Mouse (Mus musculus) adrenal gland, postnatal 25 days (tissue): ENCODE measurements around the gene Pan3. TPM values are rescaled to one million over a fixed set of nuclear protein-coding genes. Genes with fewer than 3 reads are reported as not detected.

ENCODE experiments used
- DNase-seq: peaks from one replicate; pipeline ENCODE4 v3.0.0; 2021; ENCODE audit warnings: mixed read lengths
- total RNA-seq: library from RNA; stranded (reverse); gene quantifications from 2 replicates; pipeline ENCODE4 v1.2.3, GENCODE M21; 2021

Gene Pan3
- total RNA-seq, 1 experiment from 2014 or later = 122 TPM

DNA sequence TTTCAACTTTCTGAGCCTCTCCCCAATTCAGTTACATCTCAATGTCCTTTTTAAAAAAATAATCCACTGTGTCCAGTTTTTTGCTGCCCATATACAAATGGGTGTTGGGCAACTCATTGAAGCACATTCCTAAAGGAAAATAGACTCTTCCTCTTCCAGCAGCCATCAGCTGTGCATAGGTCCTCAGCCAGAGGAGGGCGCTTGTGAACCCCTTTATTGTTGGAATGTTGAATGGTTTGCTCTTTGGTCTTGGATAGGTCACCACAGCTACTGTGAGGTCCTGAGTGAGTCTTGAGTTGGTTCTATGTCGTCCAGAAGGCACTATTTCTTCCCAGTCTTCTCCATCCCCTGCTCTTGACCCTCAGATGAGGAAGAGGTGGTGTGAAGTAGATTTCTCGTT is 54.2 kb downstream of the Pan3 start:
- DNase-seq = peak; percentile 7

DNA sequence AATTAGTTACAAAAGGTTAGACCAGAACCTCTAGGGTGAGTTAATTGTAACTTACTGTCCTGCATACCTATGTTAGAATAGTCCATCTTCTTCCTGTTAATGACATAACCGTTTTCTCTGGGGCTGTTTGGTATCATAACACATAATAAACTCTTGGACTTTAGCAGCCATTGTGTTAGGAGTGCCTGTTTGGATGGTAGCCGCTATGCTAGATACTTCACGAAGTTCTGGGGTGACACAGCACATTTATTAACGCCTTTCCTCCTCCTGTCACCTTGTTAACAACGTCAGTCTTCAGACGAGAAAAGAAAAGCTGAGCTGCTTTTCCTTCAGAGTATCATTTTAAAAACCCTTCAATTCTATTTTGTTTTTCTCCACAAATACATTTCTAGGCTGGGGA is 59.3 kb downstream of the Pan3 start:
- no peak for DNase-seq

DNA sequence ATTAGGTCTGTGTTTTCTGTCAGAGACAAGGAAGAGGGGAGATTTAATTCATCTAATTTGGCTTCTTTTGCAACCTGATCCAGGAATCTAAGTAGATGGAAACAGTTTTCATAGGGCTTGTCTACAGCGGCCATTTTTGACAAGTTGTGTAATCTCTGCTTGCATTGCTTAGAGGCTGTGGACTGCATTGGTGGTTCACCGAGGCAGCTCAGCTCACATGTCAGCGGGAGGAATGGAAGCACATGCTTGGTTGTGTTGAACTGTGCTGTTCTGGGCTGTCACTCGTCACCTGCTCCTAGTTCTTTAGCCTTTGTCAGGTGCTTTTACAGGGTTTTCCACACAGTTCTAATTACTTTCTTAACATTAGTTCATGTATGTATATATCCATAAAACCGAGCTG is 60.9 kb downstream of the Pan3 start:
- no peak for DNase-seq

DNA sequence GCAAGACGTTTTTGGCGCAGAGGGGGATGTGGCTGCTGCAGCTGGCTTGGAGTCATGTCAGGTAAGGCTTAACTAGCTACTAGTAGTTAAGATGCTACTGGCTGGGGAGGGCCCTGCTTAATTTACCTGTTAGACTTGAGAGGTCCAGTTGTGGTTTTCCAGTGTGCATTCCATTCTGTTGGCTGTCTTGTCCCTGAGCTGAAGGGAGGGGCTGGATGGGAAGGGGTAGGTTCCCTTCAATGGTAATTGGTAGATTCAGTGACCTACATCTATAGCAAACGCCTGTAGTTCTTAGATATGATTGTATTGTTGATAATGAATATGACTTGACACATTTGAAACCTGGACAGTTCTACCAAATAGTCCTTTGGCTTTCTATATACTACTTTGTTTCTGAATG is 62.5 kb downstream of the Pan3 start:
- DNase-seq = no peak

DNA sequence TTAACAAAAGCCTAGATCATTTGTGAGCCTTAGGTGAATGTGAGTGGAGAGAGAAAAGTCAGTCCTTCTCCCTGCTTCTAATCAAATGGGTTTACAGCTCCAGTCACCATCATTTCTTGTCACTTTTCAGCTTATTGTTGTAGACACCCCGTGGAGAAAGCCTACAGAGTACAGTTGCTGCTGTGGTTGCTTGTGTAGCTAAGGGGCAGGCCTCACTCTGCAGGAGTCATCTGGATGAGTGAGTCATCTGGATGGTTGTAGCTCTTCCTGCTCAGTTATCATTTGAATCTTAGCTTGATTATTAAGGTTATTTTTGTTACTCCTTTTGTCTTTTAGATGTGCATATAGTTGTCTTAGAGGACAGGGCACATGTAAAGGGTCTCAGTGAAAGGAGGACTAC is 63.2 kb downstream of the Pan3 start:
- DNase-seq = no peak

DNA sequence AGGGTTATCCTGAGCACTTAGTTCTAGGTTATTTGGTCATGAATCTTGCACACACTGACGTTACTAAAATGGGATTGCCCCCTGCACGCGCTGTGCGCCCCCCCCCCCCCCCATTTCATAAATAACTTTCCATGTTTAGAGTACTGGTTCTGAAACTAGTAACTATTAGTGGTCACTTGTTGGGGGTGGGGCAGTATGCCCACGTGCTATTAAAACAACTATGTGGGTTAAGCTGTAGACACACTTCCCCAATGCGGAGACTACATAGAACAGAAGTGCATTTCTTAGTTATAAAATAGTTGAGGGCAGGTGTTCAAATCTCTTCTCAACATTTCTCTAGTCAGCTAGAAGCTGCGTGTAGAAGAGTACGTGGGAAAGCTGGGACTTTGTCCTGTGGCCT is 63.7 kb downstream of the Pan3 start:
- DNase-seq = no peak

DNA sequence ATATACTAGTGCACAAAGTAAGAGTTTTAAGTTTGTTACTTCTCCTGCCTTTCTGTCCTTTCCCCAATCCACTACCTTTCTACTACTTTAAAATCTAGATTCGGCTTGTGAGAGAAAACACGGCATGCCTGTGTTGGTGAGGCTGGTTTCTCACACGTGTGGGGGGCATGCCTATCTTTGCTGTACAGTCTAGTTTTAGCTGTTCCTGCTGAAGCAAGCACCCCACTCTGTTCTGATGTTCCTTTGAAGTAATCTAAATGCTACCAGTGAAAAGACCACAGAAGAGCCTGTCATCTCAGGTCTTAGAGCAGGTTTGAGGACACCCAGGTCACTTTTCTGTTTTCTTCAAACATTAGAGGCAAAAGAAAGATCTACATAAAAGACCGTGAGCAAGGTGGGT is 64.4 kb downstream of the Pan3 start:
- no peak for DNase-seq

DNA sequence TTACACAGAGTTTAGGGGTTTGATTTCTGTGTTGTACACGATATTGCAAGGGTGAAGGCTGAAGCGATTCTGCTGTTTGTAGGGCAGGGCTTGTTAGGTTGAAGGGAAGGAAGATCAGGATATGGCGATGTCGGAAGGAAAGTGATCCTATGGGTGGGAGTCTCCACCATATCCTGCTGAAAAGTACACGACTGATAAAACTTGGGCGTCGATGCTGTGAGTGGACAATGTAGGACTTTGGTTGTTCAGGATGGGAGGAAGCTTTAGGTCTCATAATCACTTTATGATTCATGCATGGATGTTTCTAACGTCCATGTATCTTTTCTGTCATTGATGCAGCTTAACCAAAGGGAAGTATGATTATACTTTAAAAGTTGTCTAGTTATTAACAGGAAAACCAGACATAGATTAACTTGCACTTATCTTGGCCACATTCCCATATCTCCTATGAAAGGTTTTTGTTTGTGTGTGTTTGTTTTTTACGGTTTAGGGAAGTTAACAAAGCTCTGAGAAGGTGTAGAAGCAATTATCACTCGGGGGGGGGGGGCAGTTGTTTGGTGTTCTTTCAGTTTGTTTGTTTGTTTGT is 64.9 kb downstream of the Pan3 start:
- DNase-seq = no peak

DNA sequence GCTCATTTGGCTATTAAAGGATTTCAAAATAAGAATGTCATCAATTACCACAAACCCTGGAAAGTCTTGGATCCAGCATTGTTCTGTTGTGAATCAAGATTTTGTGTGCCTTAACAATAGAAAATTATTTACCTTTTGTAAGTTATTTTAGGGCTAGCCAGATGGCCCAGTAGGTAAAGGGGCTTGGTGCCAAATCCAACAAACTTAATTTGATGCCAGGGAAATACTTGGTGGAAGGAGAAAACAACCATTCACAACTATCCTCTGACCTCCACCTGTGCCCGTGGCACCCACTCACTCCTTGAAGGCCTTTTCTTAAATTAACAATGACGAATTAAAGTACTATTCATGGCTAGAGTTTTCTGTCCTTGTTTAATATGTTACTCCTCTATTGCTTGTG is 66.0 kb downstream of the Pan3 start:
- DNase-seq = no peak

DNA sequence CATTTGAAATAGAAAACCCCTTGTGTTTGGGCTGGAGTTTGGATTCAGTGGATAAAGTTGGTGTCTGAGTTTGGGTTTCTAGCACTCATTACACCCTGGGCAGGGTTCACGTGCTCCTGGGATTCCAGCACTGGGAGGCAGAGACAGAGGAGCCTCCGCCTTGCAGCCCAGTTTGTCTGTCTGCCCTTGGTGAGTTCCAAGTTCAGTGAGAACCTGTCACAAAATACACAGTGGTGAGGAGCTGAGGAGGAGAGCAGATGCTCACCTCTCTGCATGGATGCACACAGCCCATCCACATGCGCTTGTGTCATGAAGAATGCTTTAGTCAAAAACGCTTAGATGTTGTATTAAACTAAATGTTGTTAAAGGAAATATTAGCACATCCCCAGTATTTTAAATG is 67.0 kb downstream of the Pan3 start:
- DNase-seq = no peak

DNA sequence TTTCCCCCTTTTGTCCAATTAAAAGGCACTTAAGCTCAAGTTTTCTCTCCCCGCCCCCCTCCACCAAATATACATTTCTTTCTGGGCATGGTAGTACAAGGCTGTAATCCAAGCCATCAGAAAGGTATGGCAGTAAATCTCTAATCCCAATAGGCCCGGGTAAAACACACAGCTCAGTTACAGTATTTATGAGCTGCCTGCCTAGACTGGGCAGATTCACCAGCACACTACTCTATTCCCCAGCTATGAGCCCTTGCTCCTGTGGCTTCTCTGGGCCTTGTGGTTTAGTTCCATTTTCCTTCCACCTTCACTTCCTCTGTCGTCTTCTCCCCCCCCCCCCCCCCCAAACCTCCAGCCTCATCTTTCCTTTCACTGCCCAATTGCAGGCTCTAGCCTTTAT is 67.8 kb downstream of the Pan3 start:
- no peak for DNase-seq

DNA sequence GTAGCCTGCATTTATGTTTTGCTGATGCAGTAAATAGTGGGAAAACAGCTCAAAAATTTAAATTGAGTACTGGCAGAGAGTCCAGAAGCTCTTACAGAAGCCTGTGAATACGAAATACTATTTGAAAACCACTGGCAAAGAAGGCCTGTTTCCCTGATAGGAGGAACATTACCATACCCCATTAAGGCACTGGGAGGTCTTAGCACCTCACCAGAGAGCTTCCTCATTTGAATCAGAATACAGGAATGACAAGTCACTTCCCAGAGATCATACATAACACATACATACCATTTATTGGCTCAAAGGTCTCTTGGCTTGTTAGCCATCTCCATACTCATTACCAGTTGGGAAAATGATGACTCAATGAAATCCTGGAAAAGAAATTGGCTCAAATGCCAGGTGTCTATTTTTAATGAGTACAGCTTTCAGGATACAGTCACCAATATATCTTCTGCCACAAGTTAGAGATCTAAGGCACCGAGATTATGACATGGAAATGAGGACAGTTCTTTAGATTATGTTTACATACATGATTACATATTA is 71.6 kb downstream of the Pan3 start:
- no peak for DNase-seq

DNA sequence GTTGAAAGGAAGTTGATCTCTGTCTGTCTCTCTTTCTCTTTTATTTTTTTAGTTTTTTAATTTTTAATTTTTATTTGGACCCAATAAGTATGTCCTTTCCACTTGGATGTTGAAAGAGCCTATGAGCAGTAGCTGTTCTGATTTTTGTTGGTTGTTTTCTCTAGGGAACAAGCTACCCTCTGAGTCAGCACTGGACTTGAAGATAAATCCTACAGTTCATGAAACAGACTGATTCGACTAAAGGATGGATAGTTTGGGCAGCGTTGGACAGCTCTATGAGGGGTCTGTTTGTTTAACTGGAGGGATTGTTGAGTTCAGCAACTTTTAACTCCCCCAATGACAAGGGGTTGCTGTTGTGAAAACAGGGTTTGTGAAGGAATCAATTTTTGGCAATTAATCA is 73.0 kb downstream of the Pan3 start:
- no peak for DNase-seq

DNA sequence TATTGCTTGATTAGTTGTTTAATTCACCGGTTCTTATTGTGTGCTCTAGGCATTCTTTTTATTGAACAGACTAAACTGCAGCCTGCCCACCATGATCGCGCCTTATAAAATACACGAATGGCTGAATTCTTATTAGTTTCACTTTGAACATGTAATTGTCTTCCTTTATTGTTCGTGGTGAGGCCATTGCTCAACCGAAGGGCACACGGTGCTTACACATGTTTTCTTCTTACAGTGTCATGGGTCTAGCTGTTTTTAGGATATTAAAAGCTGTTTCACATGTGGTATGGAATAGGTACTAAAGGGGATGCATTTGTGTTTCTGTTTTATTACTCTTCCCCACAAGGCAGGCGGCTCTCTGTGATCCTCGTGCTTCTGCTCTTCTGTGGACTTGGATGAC is 81.4 kb downstream of the Pan3 start:
- no peak for DNase-seq

DNA sequence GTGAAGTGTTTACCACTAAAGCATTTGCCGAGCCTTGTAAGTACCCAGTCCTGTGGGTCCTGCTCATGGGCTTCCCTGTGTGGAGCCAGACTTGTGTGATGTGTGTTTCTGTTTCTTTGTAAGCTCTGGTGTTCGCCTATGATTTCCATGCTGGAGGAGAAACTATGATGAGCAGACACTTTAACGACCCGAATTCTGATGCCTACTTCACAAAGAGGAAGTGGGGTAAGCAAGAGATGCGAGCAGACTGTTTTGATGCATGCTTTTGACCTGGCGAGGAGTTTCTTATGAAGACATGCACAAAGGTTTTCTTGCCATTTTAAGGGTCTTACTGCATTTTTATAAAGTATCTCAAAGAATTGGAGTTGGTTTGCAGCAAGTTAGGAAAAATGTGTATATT is 97.0 kb downstream of the Pan3 start:
- no peak for DNase-seq

DNA sequence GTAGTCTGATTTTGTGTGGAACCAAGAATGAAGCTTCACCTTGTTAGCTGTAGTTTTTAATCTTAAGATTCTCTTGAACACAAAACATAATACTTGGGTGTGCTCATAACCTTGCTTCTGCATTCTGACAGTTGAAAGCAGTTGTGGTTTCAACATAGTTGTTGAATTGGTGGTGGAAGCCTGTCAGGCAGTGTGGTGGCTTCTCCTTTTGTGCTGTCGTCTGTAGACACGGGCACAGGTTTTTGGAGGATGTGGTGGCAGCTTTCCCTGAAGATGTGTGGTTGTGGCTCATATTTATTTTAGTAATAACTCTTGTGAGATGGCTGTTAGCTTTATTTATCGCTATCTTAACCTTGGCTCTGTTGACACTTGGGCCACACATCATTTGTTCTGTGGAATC is 97.8 kb downstream of the Pan3 start:
- no peak for DNase-seq

DNA sequence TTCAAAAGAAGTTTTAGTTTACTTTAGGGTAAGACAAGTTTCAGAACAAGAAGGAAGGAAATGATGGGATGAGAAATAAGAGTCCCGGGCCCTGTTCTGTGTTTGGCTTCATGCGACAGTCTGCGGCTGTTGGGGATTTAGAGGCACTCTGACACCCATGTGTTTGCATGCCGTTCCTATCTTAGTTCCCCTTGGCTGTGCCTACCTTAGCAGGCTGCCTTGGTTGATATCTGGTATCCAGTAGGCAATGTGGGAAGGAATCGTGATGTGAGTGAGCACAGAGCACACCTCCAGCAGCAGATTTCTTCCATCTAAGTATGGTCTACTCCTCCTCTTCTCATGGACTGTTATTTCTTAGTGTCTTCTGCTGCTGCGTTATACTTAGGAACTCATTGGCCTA is 102.1 kb downstream of the Pan3 start:
- no peak for DNase-seq

DNA sequence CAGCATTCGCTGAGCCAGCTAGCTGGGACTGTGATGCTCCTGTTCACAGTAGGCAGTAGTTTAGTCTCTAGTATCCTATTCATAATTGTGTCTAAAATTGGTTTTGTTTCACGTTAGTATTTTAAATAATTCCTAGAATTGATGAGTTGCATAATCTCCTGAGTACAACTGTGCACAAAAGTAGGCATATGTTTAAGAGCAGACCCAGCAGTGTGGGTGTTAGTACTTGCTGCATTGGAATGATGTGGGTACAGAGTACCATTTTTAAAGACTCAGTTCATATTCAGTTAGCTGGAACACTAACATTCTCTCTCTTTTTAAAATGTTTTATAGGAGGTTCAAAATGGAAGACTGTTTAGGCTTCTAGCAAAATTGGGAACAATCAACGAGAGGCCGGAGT is 109.4 kb downstream of the Pan3 start:
- DNase-seq = no peak

DNA sequence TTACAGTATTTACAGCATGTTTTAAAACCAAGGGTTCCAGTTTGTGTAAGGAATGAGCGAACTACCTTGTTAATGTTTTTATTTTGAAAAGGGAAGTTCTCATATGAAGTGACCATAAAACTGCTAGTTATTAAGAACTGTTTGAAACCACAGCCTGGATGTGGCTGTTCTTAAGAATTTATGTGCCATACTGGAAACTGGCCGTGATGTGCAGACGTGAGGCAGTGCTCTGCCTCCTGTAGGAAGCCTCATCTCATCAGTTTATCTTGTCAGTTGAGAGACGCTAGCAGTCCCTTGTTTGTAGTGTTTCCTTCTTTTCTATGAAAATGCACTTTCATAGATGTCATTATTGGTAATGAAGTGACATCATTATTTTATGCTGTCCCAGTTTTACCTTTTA is 109.9 kb downstream of the Pan3 start:
- no peak for DNase-seq

DNA sequence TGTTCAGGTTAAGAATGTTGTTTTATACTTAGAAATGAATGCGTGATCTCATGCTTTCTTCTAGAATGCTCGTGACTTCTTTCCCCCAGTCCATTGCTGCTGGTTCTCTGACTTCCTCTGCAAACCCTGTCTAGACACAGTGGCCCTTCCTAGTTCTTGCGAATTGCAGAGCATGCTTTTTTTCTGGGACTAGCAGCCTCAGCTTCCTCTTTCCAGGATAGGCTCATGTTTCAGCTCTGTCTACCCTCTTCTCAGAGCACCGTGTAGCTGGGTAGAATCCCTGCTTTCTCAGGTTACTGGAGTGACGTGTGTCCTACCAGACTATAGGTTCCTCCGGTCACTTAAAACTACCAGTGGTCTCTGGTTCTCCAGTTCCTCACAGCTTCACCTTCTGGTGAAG is 112.3 kb downstream of the Pan3 start:
- no peak for DNase-seq

DNA sequence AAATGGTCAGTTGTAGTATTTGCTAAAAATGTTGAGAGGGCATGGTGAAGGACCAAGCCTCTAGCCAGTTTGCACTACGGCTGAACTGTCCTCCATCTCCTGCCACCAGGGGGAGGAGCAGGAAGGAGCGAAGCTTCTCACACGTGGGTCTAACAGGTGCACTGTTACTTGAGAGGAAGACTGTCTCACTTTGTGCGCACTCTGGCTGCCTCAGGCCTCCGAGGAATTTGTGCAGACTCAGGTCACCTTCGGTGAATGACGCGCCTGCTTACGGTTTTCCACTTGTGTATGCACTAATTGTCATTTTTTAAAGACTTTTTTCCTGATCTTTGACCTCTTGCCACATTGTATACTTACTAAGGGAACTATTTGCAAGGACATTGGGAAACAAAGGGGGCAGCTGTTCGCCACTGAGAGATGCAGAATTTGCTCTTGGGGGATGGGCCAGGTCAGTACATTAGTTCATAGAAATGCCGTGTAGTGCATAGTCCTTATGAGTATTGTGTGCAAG is 115.8 kb downstream of the Pan3 start:
- DNase-seq = no peak

DNA sequence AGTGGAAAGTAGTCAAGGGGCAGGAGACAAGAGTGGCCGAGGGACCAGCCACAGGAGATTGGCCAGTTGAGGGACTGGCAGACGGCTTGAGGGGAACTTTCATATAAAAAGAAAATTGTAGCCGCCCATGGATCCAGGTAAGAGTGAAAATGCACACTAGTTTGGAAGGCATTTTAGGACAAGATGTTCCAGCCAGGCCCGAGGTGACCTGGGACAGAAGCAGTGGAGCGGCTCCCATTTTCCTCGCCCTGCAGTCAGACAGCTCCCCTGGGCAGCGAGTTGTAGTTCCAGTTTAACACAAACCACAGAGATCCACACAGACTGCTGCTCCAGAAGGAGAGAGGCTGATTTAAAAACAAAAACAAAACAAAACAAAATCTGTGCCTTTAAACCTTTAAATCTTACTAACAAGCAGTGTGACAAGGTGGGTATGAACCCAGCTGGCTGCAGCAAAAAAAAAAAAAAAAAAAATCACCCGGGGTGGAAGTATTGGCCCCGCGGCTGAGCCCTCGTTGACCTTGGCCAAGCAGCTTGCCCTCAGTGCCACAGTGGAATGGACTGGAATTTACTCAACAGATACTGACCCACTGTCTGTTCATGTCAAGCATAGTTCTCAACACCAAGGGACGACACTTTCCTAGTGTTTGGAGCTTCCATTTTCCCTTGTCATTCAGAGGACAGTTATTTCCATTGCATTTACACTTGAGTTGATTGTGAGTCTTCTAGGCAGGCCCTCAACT is 119.2 kb downstream of the Pan3 start:
- no peak for DNase-seq

DNA sequence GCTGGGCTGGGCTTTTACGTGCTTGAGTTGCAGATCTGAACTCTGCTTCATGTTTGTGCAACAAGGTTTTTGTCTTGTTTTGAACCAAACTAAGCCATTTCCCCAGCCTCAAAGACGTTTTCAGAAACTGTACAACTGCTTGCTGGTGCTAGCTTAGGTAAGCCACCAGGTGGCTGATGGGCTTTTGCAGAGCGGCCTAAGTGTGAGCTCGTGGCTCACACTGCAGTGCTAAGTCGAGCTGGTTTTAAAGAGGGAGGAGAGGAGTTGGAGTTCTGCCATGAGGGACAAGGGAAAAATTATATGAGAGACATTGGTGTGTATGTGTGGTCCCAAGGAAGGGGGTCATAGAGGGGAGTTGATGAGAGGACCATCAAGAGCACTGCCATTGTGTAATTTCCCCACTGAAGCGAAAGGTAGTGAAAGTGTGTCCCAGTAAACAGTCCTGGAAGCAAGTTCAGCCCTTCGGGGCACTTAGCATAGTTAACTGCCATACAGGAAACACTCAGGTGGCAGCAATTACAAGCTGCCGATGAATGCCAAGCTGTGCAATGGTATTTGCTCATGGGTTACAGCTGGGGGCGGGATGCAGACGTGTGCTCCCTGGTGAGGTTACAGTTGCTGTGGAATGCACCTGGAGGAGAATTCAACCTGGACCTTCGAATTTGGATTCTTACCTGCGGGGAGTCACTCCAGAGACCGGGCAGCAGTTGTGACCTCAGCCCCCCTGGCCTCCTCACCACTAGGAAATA is 122.1 kb downstream of the Pan3 start:
- DNase-seq = no peak
